Mouse (Mus musculus): ENCODE data around the gene Col20a1.

DNA sequence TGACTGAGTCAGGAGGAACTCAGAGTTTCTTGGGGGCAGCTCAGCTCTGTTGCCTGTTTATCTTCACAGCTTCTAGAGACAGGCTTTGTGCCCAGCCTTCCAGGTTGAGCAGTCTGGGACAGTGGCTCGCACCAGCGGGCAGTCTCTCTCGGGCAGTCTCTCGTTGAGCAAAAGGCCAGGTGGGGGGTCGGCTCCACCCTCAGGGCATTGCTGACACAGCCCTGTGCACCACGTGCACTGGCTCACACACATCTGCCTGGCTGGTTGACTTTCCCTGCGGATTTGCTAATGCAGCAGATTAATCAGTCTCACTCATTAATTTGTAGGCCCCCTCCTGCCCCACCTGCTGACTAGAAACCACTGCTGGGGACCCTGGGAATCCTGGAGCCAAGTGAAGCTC is 55.6 kb downstream of the Col20a1 start:
- TF ChIP-seq CTCF (IDR thresholded peaks at IDR 0.05; ENCODE audit: low read depth, low read length), result no peak
- TF ChIP-seq POLR2A (IDR thresholded peaks at IDR 0.05; ENCODE audit: extremely low read depth, insufficient read depth, low read length), result no peak

Measured in liver, adult 2 months (tissue).